Mouse (Mus musculus): ENCODE results near the gene Cenpx.

Cenpx gene

DNA sequence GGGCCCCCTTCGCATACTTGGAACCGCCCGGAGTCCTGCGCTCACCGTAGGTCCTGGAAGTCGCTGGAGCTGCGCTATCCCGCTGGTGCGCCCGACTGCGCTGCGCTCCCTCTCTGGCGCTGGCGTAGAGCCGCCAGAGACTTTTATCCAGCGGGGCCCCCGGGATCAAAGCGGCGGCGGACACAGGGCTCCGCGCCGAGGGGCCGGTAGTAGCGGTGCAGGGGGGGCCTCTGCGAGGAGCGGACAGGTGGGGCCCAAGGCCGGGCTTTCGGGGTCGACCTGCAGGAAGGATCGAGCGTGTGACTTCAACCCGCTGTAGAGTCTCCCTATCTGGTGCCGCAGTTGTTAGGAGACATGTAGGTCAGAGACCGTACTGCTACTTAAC, 52.5 kb downstream of the Cenpx start, which contains the start of gene Notum:
Notum (minus strand) TSS at position 100 of the 385 bp plus-strand sequence.
- in situ Hi-C loops (cut with MseI, MboI), result no loop called here

Measured in mouse trophoblast stem cell (cell line).